Mouse (Mus musculus) neural tube, embryonic 13.5 days (tissue): ENCODE results near the gene Slc30a2. TPM values are rescaled to one million over a fixed set of nuclear protein-coding genes. Genes with fewer than 3 reads are reported as not detected.

Experiments
- polyA plus RNA-seq: library from polyadenylated mRNA; unstranded; fragments of >200 nt; fragmentation: Nextera tagmentation; extraction: Ambion mirVana; gene quantifications from 2 replicates; pipeline ENCODE4 v1.2.1, GENCODE M21; 2015

Slc30a2 gene
- polyA plus RNA-seq, 1 experiment from 2014 or later = 0.15 TPM

Other genes starting within 250 kb of the Slc30a2 start
- gene Cd52, start 248.1 kb upstream of the Slc30a2 start, polyA plus RNA-seq = 3.1 and 5.1 TPM in 2 replicates
- 10.3 and 10.4 TPM in 2 replicates for gene Ubxn11, start 240.6 kb upstream of the Slc30a2 start, polyA plus RNA-seq
- 384 and 425 TPM in 2 replicates for gene Sh3bgrl3, start 214.4 kb upstream of the Slc30a2 start, polyA plus RNA-seq
- 21.2 and 22.6 TPM in 2 replicates for gene Cep85, start 156.1 kb upstream of the Slc30a2 start, polyA plus RNA-seq
- gene Gm7534, start 140.2 kb upstream of the Slc30a2 start, polyA plus RNA-seq = not detected in 2 replicates
- not detected in 2 replicates for gene Catsper4, start 115.8 kb upstream of the Slc30a2 start, polyA plus RNA-seq
- 0.29 TPM in 1 of 2 replicates, not detected in the other for gene Cnksr1, start 104.8 kb upstream of the Slc30a2 start, polyA plus RNA-seq
- 0.47 TPM in 1 of 2 replicates, not detected in the other for gene E130218I03Rik, start 99.5 kb upstream of the Slc30a2 start, polyA plus RNA-seq
- gene Zfp593, start 97.6 kb upstream of the Slc30a2 start, polyA plus RNA-seq = 15.1 and 15.7 TPM in 2 replicates
- gene Gm30191, start 96.2 kb upstream of the Slc30a2 start, polyA plus RNA-seq = not detected in 2 replicates
- gene Grrp1, start 89.1 kb upstream of the Slc30a2 start, polyA plus RNA-seq = 10.4 and 11.3 TPM in 2 replicates
- 31.6 and 35.5 TPM in 2 replicates for gene Pdik1l, start 55.3 kb upstream of the Slc30a2 start, polyA plus RNA-seq
- 0.88 and 1.6 TPM in 2 replicates for gene Trim63, start 28.1 kb upstream of the Slc30a2 start, polyA plus RNA-seq
- gene Extl1, start 40.7 kb downstream of the Slc30a2 start, polyA plus RNA-seq = 0.66 and 0.73 TPM in 2 replicates
- gene Pafah2, start 53.1 kb downstream of the Slc30a2 start, polyA plus RNA-seq = 7.4 and 8.0 TPM in 2 replicates
- 6,082 and 6,118 TPM in 2 replicates for gene Stmn1, start 125.1 kb downstream of the Slc30a2 start, polyA plus RNA-seq
- 19.5 and 23.3 TPM in 2 replicates for gene Paqr7, start 153.5 kb downstream of the Slc30a2 start, polyA plus RNA-seq
- gene Aunip, start 167.8 kb downstream of the Slc30a2 start, polyA plus RNA-seq = 2.3 TPM in 2 replicates
- gene Mtfr1l, start 192.2 kb downstream of the Slc30a2 start, polyA plus RNA-seq = 165 and 172 TPM in 2 replicates
- gene Selenon, start 209.0 kb downstream of the Slc30a2 start, polyA plus RNA-seq = 11.3 and 17.1 TPM in 2 replicates